Mouse (Mus musculus) CH12.LX (cell line): ENCODE data around the gene Drosha. TPM values are rescaled to one million over a fixed set of nuclear protein-coding genes. Genes with fewer than 3 reads are reported as not detected.

Experiments
- DNase-seq: peaks from one replicate; pipeline ENCODE4 v3.0.0-alpha.2; 2013; ENCODE audit errors: extremely low read depth
- H3K27ac ChIP-seq: 2 replicates; pipeline ENCODE4 v1.5.1; 2012; ENCODE audit warnings: low read depth, mild to moderate bottlenecking, control low read depth, moderate library complexity; ENCODE audit not compliant: insufficient read depth
- H3K27me3 ChIP-seq: replicated peaks from 2 replicates; pipeline ENCODE3; 2012; ENCODE audit warnings: inconsistent platforms
- H3K36me3 ChIP-seq, 2 experiments: replicated peaks in 1 of 2; 2 replicates each; pipeline versions ENCODE3 to v1.6.1; 2012; ENCODE audit warnings: inconsistent platforms in 1 of 2, low read length in 1 of 2, mild to moderate bottlenecking in 1 of 2, mixed read lengths in 1 of 2, moderate library complexity in 1 of 2; ENCODE audit not compliant: control insufficient read depth in 1 of 2, insufficient read depth in 1 of 2
- H3K4me1 ChIP-seq, 2 experiments: 2 replicates each; pipeline ENCODE4 v1.6.1; 2012; ENCODE audit warnings: inconsistent platforms in 1 of 2, moderate library complexity in 1 of 2; ENCODE audit not compliant: insufficient read depth in 2 of 2, control insufficient read depth in 1 of 2
- H3K4me2 ChIP-seq: 2 replicates; pipeline ENCODE4 v1.6.1; 2012; ENCODE audit warnings: low read depth, mild to moderate bottlenecking, control low read depth; ENCODE audit not compliant: poor library complexity, insufficient read depth, severe bottlenecking
- H3K4me3 ChIP-seq, 3 experiments: fragments of 150-350 bp in 1 of 3; sonication (generic) in 1 of 3; replicated peaks in 1 of 3; 2 replicates each; pipeline versions ENCODE3 to v1.5.1; 2011 to 2012; ENCODE audit warnings: low read depth in 2 of 3, low read length in 2 of 3, mild to moderate bottlenecking in 2 of 3, moderate library complexity in 2 of 3, control low read depth in 1 of 3, improper control_type of control experiment in 1 of 3, inconsistent platforms in 1 of 3, mixed read lengths in 1 of 3; ENCODE audit not compliant: poor library complexity in 1 of 3
- H3K79me2 ChIP-seq: replicated peaks from 2 replicates; pipeline ENCODE4 v1.6.1; 2012; ENCODE audit warnings: mild to moderate bottlenecking, moderate library complexity; ENCODE audit not compliant: control insufficient read depth, poor library complexity, insufficient read depth, severe bottlenecking; ENCODE audit errors: extremely low read depth
- H3K9ac ChIP-seq: 2 replicates; pipeline ENCODE4 v1.6.1; 2012; ENCODE audit warnings: low read depth, mild to moderate bottlenecking, control low read depth, moderate library complexity; ENCODE audit not compliant: insufficient read depth
- H3K9me3 ChIP-seq: replicated peaks from 2 replicates; pipeline ENCODE3; 2012; ENCODE audit warnings: low read length, inconsistent platforms, mixed read lengths
- BHLHE40 ChIP-seq: IDR thresholded peaks from 2 replicates; pipeline ENCODE4 v1.6.1; 2011; ENCODE audit warnings: mild to moderate bottlenecking, low read depth, low read length, improper control_type of control experiment
- CHD1 ChIP-seq: IDR thresholded peaks from 2 replicates; pipeline ENCODE4 v1.6.1; 2012; ENCODE audit warnings: low read depth, low read length, improper control_type of control experiment, inconsistent platforms
- CHD2 ChIP-seq: IDR thresholded peaks from 2 replicates; pipeline ENCODE4 v1.6.1; 2011; ENCODE audit warnings: low read length, improper control_type of control experiment
- E2F4 ChIP-seq: IDR thresholded peaks from 2 replicates; pipeline ENCODE4 v1.6.1; 2011; ENCODE audit warnings: low read depth, low read length, improper control_type of control experiment; ENCODE audit not compliant: insufficient replicate concordance
- EP300 ChIP-seq: IDR thresholded peaks from 2 replicates; pipeline ENCODE4 v1.6.1; 2011; ENCODE audit warnings: low read length, improper control_type of control experiment
- ETS1 ChIP-seq: conservative IDR thresholded peaks from 2 replicates; pipeline ENCODE4 v1.6.1; 2012; ENCODE audit warnings: low read depth, mild to moderate bottlenecking, inconsistent platforms, low read length, improper control_type of control experiment, moderate library complexity
- GABPA ChIP-seq: IDR thresholded peaks from 2 replicates; pipeline ENCODE4 v1.6.1; 2012; ENCODE audit warnings: low read depth, low read length, improper control_type of control experiment, inconsistent platforms; ENCODE audit not compliant: insufficient replicate concordance
- IRF4 ChIP-seq: IDR thresholded peaks from 2 replicates; pipeline ENCODE4 v1.6.1; 2014; ENCODE audit warnings: low read depth, mild to moderate bottlenecking, inconsistent platforms, low read length, improper control_type of control experiment
- JUND ChIP-seq: conservative IDR thresholded peaks from 2 replicates; pipeline ENCODE4 v1.6.1; 2011; ENCODE audit warnings: low read depth, low read length, improper control_type of control experiment
- KAT2A ChIP-seq: IDR thresholded peaks from 2 replicates; pipeline ENCODE4 v1.6.1; 2012; ENCODE audit warnings: low read length, improper control_type of control experiment, inconsistent platforms; ENCODE audit not compliant: insufficient replicate concordance
- MAFK ChIP-seq: IDR thresholded peaks from 2 replicates; pipeline ENCODE4 v1.6.1; 2011; ENCODE audit warnings: low read length, improper control_type of control experiment; ENCODE audit not compliant: insufficient replicate concordance
- MAX ChIP-seq: IDR thresholded peaks from 2 replicates; pipeline ENCODE4 v1.6.1; 2011; ENCODE audit warnings: low read length, improper control_type of control experiment
- MEF2A ChIP-seq: IDR thresholded peaks from 2 replicates; pipeline ENCODE4 v1.6.1; 2014; ENCODE audit warnings: low read depth, mild to moderate bottlenecking, inconsistent platforms, low read length, improper control_type of control experiment, borderline replicate concordance
- MYC ChIP-seq: IDR thresholded peaks from 2 replicates; pipeline ENCODE4 v1.6.1; 2011; ENCODE audit warnings: low read depth, mild to moderate bottlenecking, improper control_type of control experiment, low read length
- NELFE ChIP-seq: IDR thresholded peaks from 2 replicates; pipeline ENCODE4 v1.6.1; 2011; ENCODE audit warnings: low read depth, low read length, improper control_type of control experiment
- POLR2A ChIP-seq: IDR thresholded peaks from 2 replicates; pipeline ENCODE4 v1.6.1; 2011; ENCODE audit warnings: low read depth, mild to moderate bottlenecking, improper control_type of control experiment, low read length
- POLR2AphosphoS2 ChIP-seq: IDR thresholded peaks from 2 replicates; pipeline ENCODE4 v1.6.1; 2011; ENCODE audit warnings: low read depth, low read length, improper control_type of control experiment
- RAD21 ChIP-seq: IDR thresholded peaks from 2 replicates; pipeline ENCODE4 v1.6.1; 2011; ENCODE audit warnings: low read depth, mild to moderate bottlenecking, low read length, improper control_type of control experiment, moderate library complexity
- RCOR1 ChIP-seq: conservative IDR thresholded peaks from 2 replicates; pipeline ENCODE4 v1.6.1; 2012; ENCODE audit warnings: low read depth, mild to moderate bottlenecking, inconsistent platforms, low read length, improper control_type of control experiment
- SIN3A ChIP-seq: IDR thresholded peaks from 2 replicates; pipeline ENCODE4 v1.6.1; 2012; ENCODE audit warnings: low read length, improper control_type of control experiment, inconsistent platforms
- SMC3 ChIP-seq: IDR thresholded peaks from 2 replicates; pipeline ENCODE4 v1.6.1; 2011; ENCODE audit warnings: low read depth, low read length, improper control_type of control experiment
- TBP ChIP-seq: conservative IDR thresholded peaks from 2 replicates; pipeline ENCODE4 v1.6.1; 2011; ENCODE audit warnings: low read depth, low read length, improper control_type of control experiment
- TCF12 ChIP-seq: IDR thresholded peaks from 2 replicates; pipeline ENCODE4 v1.6.1; 2014; ENCODE audit warnings: low read depth, mild to moderate bottlenecking, inconsistent platforms, low read length, improper control_type of control experiment
- UBTF ChIP-seq: IDR thresholded peaks from 2 replicates; pipeline ENCODE4 v1.6.1; 2012; ENCODE audit warnings: low read depth, mild to moderate bottlenecking, inconsistent platforms, low read length, improper control_type of control experiment, moderate library complexity
- USF1 ChIP-seq: IDR thresholded peaks from 2 replicates; pipeline ENCODE4 v1.6.1; 2014; ENCODE audit warnings: low read depth, mild to moderate bottlenecking, inconsistent platforms, low read length, improper control_type of control experiment
- ZMIZ1 ChIP-seq: IDR thresholded peaks from 2 replicates; pipeline ENCODE4 v1.6.1; 2012; ENCODE audit warnings: low read depth, mild to moderate bottlenecking, inconsistent platforms, low read length, improper control_type of control experiment
- dilution Hi-C: fragments of 300-500 bp; cut with MboI; formaldehyde crosslinking; loops from 2 replicates; pipeline ENCODE4 v1.14.3; 2020; ENCODE audit warnings: low sequenced_read_pairs; ENCODE audit not compliant: extremely low pct_unique_long_range_greater_than_20kb, extremely low pct_ligation_motif_present
- in situ Hi-C: fragments of 300-500 bp; cut with MboI; formaldehyde crosslinking; loops from 3 replicates; pipeline ENCODE4 v1.14.3; 2019; ENCODE audit warnings: low sequenced_read_pairs, low pct_ligation_motif_present, low pct_unique_long_range_greater_than_20kb, mixed read lengths
- polyA plus RNA-seq: library from polyadenylated mRNA; unstranded; fragments of >175 nt; gene quantifications from 2 replicates; pipeline ENCODE4 v1.2.1, GENCODE M21; 2012; ENCODE audit warnings: low read depth; ENCODE audit not compliant: insufficient read length
- total RNA-seq, 2 experiments: library from RNA; depleted of rRNA; stranded (reverse); fragments of 300-350 nt in 1 of 2; fragments of >200 nt in 1 of 2; gene quantifications; 2 replicates each; pipeline ENCODE4 v1.2.3; 2012 to 2014

Gene Drosha
- total and polyA plus RNA-seq, 3 experiments: 23.4 to 81.9 (median 24.8) TPM

- Histone ChIP-seq H3K4me2 (no peak overlapping the region), H3K4me1 (peaks cover 0 to 4% of the 10 kb centered on the region in 2 experiments; a peak in 2 of 4 replicates), H3K79me2 (no peaks in the 10 kb centered on the region), H3K36me3 (no peaks in the 10 kb centered on the region), H3K27me3 (no peaks in the 10 kb centered on the region), H3K9ac (no peak overlapping the region), H3K4me3 (no peak overlapping the region), H3K27ac (no peak overlapping the region), H3K9me3 (peaks cover 5% of the 10 kb centered on the region)
- DNase-seq: no peak
- TF ChIP-seq TBP: no peak
- no peak for TF ChIP-seq NELFE
- TF ChIP-seq CHD2: no peak
- TF ChIP-seq RCOR1: no peak
- TF ChIP-seq E2F4: no peak
- no peak for TF ChIP-seq POLR2A
- TF ChIP-seq IRF4: no peak
- TF ChIP-seq MAFK: no peak
- TF ChIP-seq ETS1: no peak
- TF ChIP-seq RAD21: no peak
- no peak for TF ChIP-seq TCF12
- no peak for TF ChIP-seq MAX
- no peak for TF ChIP-seq USF1
- TF ChIP-seq MEF2A: no peak
- no peak for TF ChIP-seq ZMIZ1
- TF ChIP-seq POLR2AphosphoS2: no peak
- TF ChIP-seq EP300: no peak
- in situ Hi-C loops: no loop called here
- dilution Hi-C loops: no loop called here
Observed at GRCm38 (mm10) chr15:12781296-12781695, 43.3 kb upstream of the Drosha start.

GRCm38 (mm10) chr15:12781729-12782326 is 42.8 kb upstream of the Drosha start:
- no peak overlapping the region for H3K27ac ChIP-seq
- dilution Hi-C loops (no loop called here), in situ Hi-C loops (no loop called here)
- H3K4me2 ChIP-seq: no peak overlapping the region
- no peaks in the 10 kb centered on the region for H3K27me3 ChIP-seq
- DNase-seq: no peak
- H3K4me3 ChIP-seq: no peak overlapping the region
- no peaks in the 10 kb centered on the region for H3K36me3 ChIP-seq
- H3K9me3 ChIP-seq: peaks cover under 1% of the 10 kb centered on the region
- peaks cover 0 to 4% of the 10 kb centered on the region in 2 experiments; a peak in 2 of 4 replicates for H3K4me1 ChIP-seq
- no peak overlapping the region for H3K9ac ChIP-seq
- no peaks in the 10 kb centered on the region for H3K79me2 ChIP-seq
- no peak for TF ChIP-seq SIN3A
- no peak for TF ChIP-seq TCF12
- TF ChIP-seq JUND: no peak
- no peak for TF ChIP-seq NELFE
- TF ChIP-seq POLR2AphosphoS2: no peak
- no peak for TF ChIP-seq MYC
- no peak for TF ChIP-seq BHLHE40
- TF ChIP-seq IRF4: no peak
- no peak for TF ChIP-seq EP300
- TF ChIP-seq E2F4: no peak
- TF ChIP-seq RCOR1: no peak
- TF ChIP-seq CHD1: no peak
- TF ChIP-seq MEF2A: no peak
- no peak for TF ChIP-seq SMC3
- no peak for TF ChIP-seq KAT2A
- no peak for TF ChIP-seq GABPA
- no peak for TF ChIP-seq UBTF
- no peak for TF ChIP-seq RAD21
- TF ChIP-seq MAFK: no peak
- TF ChIP-seq, all 38 proteins: peak for 0
